Mouse (Mus musculus): ENCODE results near the gene Uqcr11. TPM values are rescaled to one million over a fixed set of nuclear protein-coding genes. Genes with fewer than 3 reads are reported as not detected.

Uqcr11 gene
- total RNA-seq, 2 experiments from 2014 or later, result 254 to 702 TPM

GRCm38 (mm10) chr10:80384115-80384639 lies 22.5 kb downstream of the Uqcr11 start:
- 0 out of 2 replicates have a peak, but pooled peaks have one; percentile 8 for ATAC-seq (replicated peaks; ENCODE audit: low FRiP score, low TSS enrichment, poor library complexity, severe bottlenecking)

GRCm38 (mm10) chr10:80383431-80383830 lies 23.2 kb downstream of the Uqcr11 start:
- ATAC-seq (replicated peaks; ENCODE audit: low FRiP score, low TSS enrichment, poor library complexity, severe bottlenecking), result no peak

GRCm38 (mm10) chr10:80382641-80383365 lies 23.8 kb downstream of the Uqcr11 start:
- ATAC-seq (replicated peaks; ENCODE audit: low FRiP score, low TSS enrichment, poor library complexity, severe bottlenecking), result no peak

- no peak for ATAC-seq (replicated peaks; ENCODE audit: low FRiP score, low TSS enrichment, poor library complexity, severe bottlenecking)
These were observed 28.9 kb downstream of the Uqcr11 start for GRCm38 (mm10) chr10:80377716-80378115.

- ATAC-seq (replicated peaks; ENCODE audit: low FRiP score, low TSS enrichment, poor library complexity, severe bottlenecking), result peak; percentile 77
These were observed 30.5 kb downstream of the Uqcr11 start for GRCm38 (mm10) chr10:80376160-80376559.

GRCm38 (mm10) chr10:80374063-80374462 lies 32.6 kb downstream of the Uqcr11 start:
- ATAC-seq (replicated peaks; ENCODE audit: low FRiP score, low TSS enrichment, poor library complexity, severe bottlenecking), result peak; percentile 58; the same call in 1 of the 2 replicates

- ATAC-seq (replicated peaks; ENCODE audit: low FRiP score, low TSS enrichment, poor library complexity, severe bottlenecking), result no peak
These were observed 33.9 kb downstream of the Uqcr11 start for GRCm38 (mm10) chr10:80372706-80373105.

GRCm38 (mm10) chr10:80371983-80372382 lies 34.6 kb downstream of the Uqcr11 start:
- ATAC-seq (replicated peaks; ENCODE audit: low FRiP score, low TSS enrichment, poor library complexity, severe bottlenecking), result no peak

- no peak for ATAC-seq (replicated peaks; ENCODE audit: low FRiP score, low TSS enrichment, poor library complexity, severe bottlenecking)
These were observed 35.1 kb downstream of the Uqcr11 start for GRCm38 (mm10) chr10:80371411-80371966.

- ATAC-seq (replicated peaks; ENCODE audit: low FRiP score, low TSS enrichment, poor library complexity, severe bottlenecking), result no peak
These were observed 36.5 kb downstream of the Uqcr11 start for GRCm38 (mm10) chr10:80369995-80370747.

GRCm38 (mm10) chr10:80368392-80368791 lies 38.2 kb downstream of the Uqcr11 start:
- no peak for ATAC-seq (replicated peaks; ENCODE audit: low FRiP score, low TSS enrichment, poor library complexity, severe bottlenecking)

- no peak for ATAC-seq (replicated peaks; ENCODE audit: low FRiP score, low TSS enrichment, poor library complexity, severe bottlenecking)
These were observed 38.7 kb downstream of the Uqcr11 start for GRCm38 (mm10) chr10:80367954-80368353.

- no peak for ATAC-seq (replicated peaks; ENCODE audit: low FRiP score, low TSS enrichment, poor library complexity, severe bottlenecking)
These were observed 40.9 kb downstream of the Uqcr11 start for GRCm38 (mm10) chr10:80365736-80366135.

- ATAC-seq (replicated peaks; ENCODE audit: low FRiP score, low TSS enrichment, poor library complexity, severe bottlenecking), result no peak
These were observed 42.9 kb downstream of the Uqcr11 start for GRCm38 (mm10) chr10:80363734-80364133.

GRCm38 (mm10) chr10:80357994-80358639 lies 48.5 kb downstream of the Uqcr11 start:
- ATAC-seq (replicated peaks; ENCODE audit: low FRiP score, low TSS enrichment, poor library complexity, severe bottlenecking), result no peak; the same call in 1 of the 2 replicates

GRCm38 (mm10) chr10:80357336-80357735 lies 49.3 kb downstream of the Uqcr11 start:
- ATAC-seq (replicated peaks; ENCODE audit: low FRiP score, low TSS enrichment, poor library complexity, severe bottlenecking), result no peak

- ATAC-seq (replicated peaks; ENCODE audit: low FRiP score, low TSS enrichment, poor library complexity, severe bottlenecking), result no peak
These were observed 49.9 kb downstream of the Uqcr11 start for GRCm38 (mm10) chr10:80356737-80357136.

GRCm38 (mm10) chr10:80356001-80356682 lies 50.5 kb downstream of the Uqcr11 start, which contains the start of gene Plk5:
Plk5 (plus strand) TSS chr10:80356459.
- no peak for ATAC-seq (replicated peaks; ENCODE audit: low FRiP score, low TSS enrichment, poor library complexity, severe bottlenecking)

- ATAC-seq (replicated peaks; ENCODE audit: low FRiP score, low TSS enrichment, poor library complexity, severe bottlenecking), result no peak
These were observed 51.2 kb downstream of the Uqcr11 start for GRCm38 (mm10) chr10:80355431-80355830.

Measured in megakaryocyte-erythroid progenitor cell, adult 5-6 weeks (primary cell).